Mouse (Mus musculus) monocyte, adult 59 days (primary cell): ENCODE data around the gene Rasl11b. TPM values are rescaled to one million over a fixed set of nuclear protein-coding genes. Genes with fewer than 3 reads are reported as not detected.

Source experiments
- total RNA-seq, 2 experiments: library from RNA; stranded (reverse); gene quantifications; one replicate each; pipeline ENCODE4 v1.2.4; 2023

Gene Rasl11b
- not detected for total RNA-seq

DNA sequence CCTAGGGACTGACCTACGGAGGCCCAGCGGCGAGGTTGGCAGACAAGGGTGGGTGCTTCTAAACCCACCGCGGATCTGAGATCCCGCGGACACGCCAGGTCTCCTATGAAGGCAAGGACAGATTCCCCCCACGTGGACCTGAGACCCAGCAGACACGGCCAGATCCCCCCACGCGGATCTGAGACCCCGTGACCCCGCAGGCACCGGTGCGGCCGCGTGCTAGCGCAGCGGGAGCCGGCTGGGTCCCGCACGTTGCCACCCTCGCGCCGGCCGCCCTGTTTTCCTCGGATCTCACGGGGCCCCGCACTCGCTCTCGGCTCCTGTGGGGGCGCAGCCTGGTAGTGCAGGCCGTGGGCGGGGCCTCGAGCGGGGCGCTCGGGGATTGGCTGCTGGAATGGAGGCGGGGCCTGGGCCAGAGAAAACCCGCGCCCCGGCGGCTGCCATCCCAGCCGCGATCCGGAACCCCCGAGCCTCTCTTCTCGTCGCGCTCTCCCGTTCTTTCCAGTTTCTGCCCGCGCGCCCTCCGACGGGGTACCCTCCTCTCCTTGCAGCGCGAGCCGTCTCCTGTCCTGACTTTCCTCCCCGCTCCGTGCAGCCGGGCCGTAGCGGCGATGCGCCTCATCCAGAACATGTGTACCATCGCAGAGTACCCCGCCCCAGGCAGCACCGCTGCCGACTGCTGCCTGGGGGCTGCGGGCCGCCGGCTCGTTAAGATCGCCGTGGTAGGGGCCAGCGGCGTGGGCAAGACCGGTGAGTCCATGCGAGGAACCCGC lies at the start of gene Rasl11b:
Gene Rasl11b (plus strand): TSS at position 446 of the 773 bp plus-strand sequence.

Other genes with a start within 250 kb of the Rasl11b start
- gene Usp46, start 126.9 kb upstream of the Rasl11b start, total RNA-seq = 1 to 10 TPM; 6.9 to 9.2 TPM